Mouse (Mus musculus) hindbrain, embryonic 11.5 days (tissue): ENCODE data around the gene Mon2. TPM values are rescaled to one million over a fixed set of nuclear protein-coding genes. Genes with fewer than 3 reads are reported as not detected.
"Not testable (repeated sequence)": the region's sequence is repeated elsewhere in the genome, so short reads cannot be mapped to it uniquely, and the experiment has no call there.

Experiments
- ATAC-seq: fragments of 200-750 bp; cut with Nextera tagmentation; 2 replicates; pipeline ENCODE4 v1.8.0; 2017; ENCODE audit warnings: mild to moderate bottlenecking, moderate TSS enrichment, moderate library complexity; ENCODE audit not compliant: low FRiP score
- DNase-seq: peaks from one replicate; pipeline ENCODE4 v3.0.0-alpha.2; 2015; ENCODE audit warnings: low spot score
- H3K27ac ChIP-seq: fragments of 300-500 bp; sonication (generic); 2 replicates; pipeline ENCODE4 v1.5.1; 2014; ENCODE audit warnings: mild to moderate bottlenecking, low read depth, low read length
- H3K27me3 ChIP-seq: fragments of 300-500 bp; sonication (generic); 2 replicates; pipeline ENCODE4 v1.6.1; 2014; ENCODE audit warnings: mild to moderate bottlenecking, low read length, moderate library complexity, mixed read lengths; ENCODE audit not compliant: control insufficient read depth, insufficient read depth
- H3K36me3 ChIP-seq: fragments of 300-500 bp; sonication (generic); 2 replicates; pipeline ENCODE4 v1.6.1; 2014; ENCODE audit warnings: mild to moderate bottlenecking, low read length, moderate library complexity, mixed read lengths; ENCODE audit not compliant: control insufficient read depth, insufficient read depth
- H3K4me1 ChIP-seq: fragments of 300-500 bp; sonication (generic); replicated peaks from 2 replicates; pipeline ENCODE4 v1.6.1; 2014; ENCODE audit warnings: low read length, mixed read lengths; ENCODE audit not compliant: control insufficient read depth, insufficient read depth
- H3K4me2 ChIP-seq: fragments of 300-500 bp; sonication (generic); replicated peaks from 2 replicates; pipeline ENCODE4 v1.6.1; 2014; ENCODE audit warnings: mild to moderate bottlenecking, low read depth, low read length
- H3K4me3 ChIP-seq: fragments of 300-500 bp; sonication (generic); 2 replicates; pipeline ENCODE4 v1.5.1; 2014; ENCODE audit warnings: low read depth, low read length
- H3K9ac ChIP-seq: fragments of 300-500 bp; sonication (generic); 2 replicates; pipeline ENCODE4 v1.6.1; 2014; ENCODE audit warnings: low read depth, low read length
- H3K9me3 ChIP-seq: fragments of 300-500 bp; sonication (generic); 2 replicates; pipeline ENCODE4 v1.6.1; 2016; ENCODE audit warnings: low read length; ENCODE audit not compliant: control insufficient read depth
- WGBS: fragments of 180-500 bp; shearing (Covaris S2); extraction: QIAGEN DNeasy Blood & Tissue Kit; methylation state at CpG from one replicate; pipeline ENCODE4 v1.1.7; 2014; 5-methylcytosine and 5-hydroxymethylcytosine counted together
- polyA plus RNA-seq: library from polyadenylated mRNA; unstranded; fragments of >200 nt; fragmentation: Nextera tagmentation; extraction: Ambion mirVana; gene quantifications from 2 replicates; pipeline ENCODE4 v1.2.1, GENCODE M21; 2014

Mon2 gene
- polyA plus RNA-seq, 1 experiment from 2014 or later = 34.2 TPM

GRCm38 (mm10) chr10:122970188-122970587 lies 106.1 kb downstream of the Mon2 start:
- Histone ChIP-seq H3K4me1 (no peaks in the 10 kb centered on the region), H3K36me3 (no peaks in the 10 kb centered on the region), H3K27me3 (no peaks in the 10 kb centered on the region), H3K4me2 (no peak overlapping the region), H3K4me3 (no peak overlapping the region), H3K9me3 (no peaks in the 10 kb centered on the region), H3K27ac (no peak overlapping the region), H3K9ac (no peak overlapping the region)
- 86% methylated on average over 7 of the region's 7 CpGs for WGBS
- DNase-seq (no peak), ATAC-seq (no peak)

GRCm38 (mm10) chr10:122966421-122966820 lies 109.9 kb downstream of the Mon2 start:
- Histone ChIP-seq H3K4me3 (no peak overlapping the region), H3K27ac (no peak overlapping the region), H3K9me3 (no peaks in the 10 kb centered on the region), H3K4me1 (peaks cover 10% of the 10 kb centered on the region; the same call in 1 of the 2 replicates), H3K27me3 (no peaks in the 10 kb centered on the region), H3K9ac (no peak overlapping the region), H3K36me3 (no peaks in the 10 kb centered on the region), H3K4me2 (no peak overlapping the region)
- DNase-seq = no peak
- ATAC-seq = no peak
- 78% methylated on average over 7 of the region's 7 CpGs for WGBS

GRCm38 (mm10) chr10:122965650-122966049 lies 110.7 kb downstream of the Mon2 start:
- H3K4me3 ChIP-seq, DNase-seq, H3K36me3 ChIP-seq, H3K4me2 ChIP-seq, H3K27me3 ChIP-seq, H3K9ac ChIP-seq, H3K27ac ChIP-seq, H3K9me3 ChIP-seq: not testable (repeated sequence)
- 94% methylated on average over 4 of the region's 5 CpGs for WGBS
- peaks cover 10% of the 10 kb centered on the region; the same call in 1 of the 2 replicates for H3K4me1 ChIP-seq
- ATAC-seq = peak; percentile 31; the same call in 1 of the 2 replicates

GRCm38 (mm10) chr10:122964241-122964636 lies 112.1 kb downstream of the Mon2 start:
- Histone ChIP-seq H3K4me1 (peaks cover 10% of the 10 kb centered on the region; the same call in 1 of the 2 replicates), H3K36me3 (no peaks in the 10 kb centered on the region), H3K9me3 (no peaks in the 10 kb centered on the region), H3K4me2 (peak overlapping the region; percentile 31), H3K27me3 (no peaks in the 10 kb centered on the region), H3K9ac (no peak overlapping the region), H3K4me3 (no peak overlapping the region), H3K27ac (peak overlapping the region; percentile 12)
- DNase-seq (no peak), ATAC-seq (peak; percentile 34; the same call in 1 of the 2 replicates)
- WGBS = 24% methylated on average over 4 of the region's 4 CpGs

- Histone ChIP-seq H3K4me3 (peak overlapping the region; percentile 20; the same call in 1 of the 2 replicates), H3K27ac (peak overlapping the region; percentile 12), H3K9ac (peak overlapping the region; percentile 2; the same call in 1 of the 2 replicates), H3K9me3 (no peaks in the 10 kb centered on the region), H3K27me3 (no peaks in the 10 kb centered on the region), H3K4me2 (peak overlapping the region; percentile 31), H3K4me1 (peaks cover 10% of the 10 kb centered on the region; the same call in 1 of the 2 replicates), H3K36me3 (no peaks in the 10 kb centered on the region)
- ATAC-seq = peak; percentile 53
- DNase-seq = peak; percentile 62
- 1% methylated on average over 21 of the region's 21 CpGs for WGBS
Measured at GRCm38 (mm10) chr10:122963463-122964240, 112.7 kb downstream of the Mon2 start.

- WGBS = 61% methylated on average over 9 of the region's 9 CpGs
- Histone ChIP-seq H3K27ac (no peak overlapping the region), H3K4me1 (peaks cover 10% of the 10 kb centered on the region; the same call in 1 of the 2 replicates), H3K4me3 (no peak overlapping the region), H3K9me3 (no peaks in the 10 kb centered on the region), H3K9ac (no peak overlapping the region), H3K27me3 (no peaks in the 10 kb centered on the region), H3K4me2 (no peak overlapping the region), H3K36me3 (no peaks in the 10 kb centered on the region)
- DNase-seq (no peak), ATAC-seq (no peak)
Measured at GRCm38 (mm10) chr10:122962651-122963050, 113.7 kb downstream of the Mon2 start.

- no peak for DNase-seq
- no peak overlapping the region for H3K9ac ChIP-seq
Measured at GRCm38 (mm10) chr10:122961494-122961893, 114.8 kb downstream of the Mon2 start.

GRCm38 (mm10) chr10:122960738-122961137 lies 115.6 kb downstream of the Mon2 start:
- whole genome bisulfite sequencing = 65% methylated on average over 16 of the region's 16 CpGs
- Histone ChIP-seq H3K27me3 (no peaks in the 10 kb centered on the region), H3K36me3 (no peaks in the 10 kb centered on the region)

More at GRCm38 (mm10) chr10:122961494-122961893, 114.8 kb downstream of the Mon2 start:
- Histone ChIP-seq H3K4me2 (no peak overlapping the region), H3K4me3 (no peak overlapping the region), H3K27me3 (no peaks in the 10 kb centered on the region), H3K36me3 (no peaks in the 10 kb centered on the region), H3K4me1 (peaks cover 10% of the 10 kb centered on the region; the same call in 1 of the 2 replicates), H3K9me3 (no peaks in the 10 kb centered on the region), H3K27ac (no peak overlapping the region)
- 73% methylated on average over 9 of the region's 9 CpGs for WGBS
- ATAC-seq = no peak

GRCm38 (mm10) chr10:122960216-122960615 lies 116.1 kb downstream of the Mon2 start:
- Histone ChIP-seq H3K27ac (no peak overlapping the region), H3K4me3 (no peak overlapping the region), H3K36me3 (no peaks in the 10 kb centered on the region), H3K9me3 (no peaks in the 10 kb centered on the region), H3K4me1 (peaks cover 10% of the 10 kb centered on the region; the same call in 1 of the 2 replicates), H3K9ac (no peak overlapping the region), H3K4me2 (no peak overlapping the region), H3K27me3 (no peaks in the 10 kb centered on the region)
- ATAC-seq = no peak
- 86% methylated on average over 16 of the region's 16 CpGs for WGBS
- DNase-seq = no peak

More at GRCm38 (mm10) chr10:122960738-122961137, 115.6 kb downstream of the Mon2 start:
- Histone ChIP-seq H3K4me3 (no peak overlapping the region), H3K9me3 (no peaks in the 10 kb centered on the region), H3K4me2 (no peak overlapping the region), H3K4me1 (peaks cover 10% of the 10 kb centered on the region; the same call in 1 of the 2 replicates), H3K9ac (no peak overlapping the region), H3K27ac (0 out of 2 replicates have a peak overlapping the region, but pooled peaks have one; percentile 10)
- ATAC-seq (no peak), DNase-seq (no peak)
